Mouse (Mus musculus) cerebellum, adult 2 months (tissue): ENCODE measurements around the gene Gpsm2.

ENCODE experiments used
- CTCF ChIP-seq: fragments of 200-500 bp; IDR thresholded peaks from 2 replicates; pipeline ENCODE4 v1.5.1; 2011; ENCODE audit warnings: low read depth, mild to moderate bottlenecking, control low read depth, low read length, moderate library complexity, borderline replicate concordance; ENCODE audit not compliant: insufficient read depth
- POLR2A ChIP-seq: fragments of 200-500 bp; IDR thresholded peaks from 2 replicates; pipeline ENCODE4 v1.6.1; 2011; ENCODE audit warnings: low read length, control low read depth, borderline replicate concordance; ENCODE audit not compliant: insufficient read depth

GRCm38 (mm10) chr3:108646036-108646435 is 76.1 kb downstream of the Gpsm2 start:
- TF ChIP-seq POLR2A = no peak
- TF ChIP-seq CTCF = no peak
